Mouse (Mus musculus): ENCODE measurements around the gene Urah. TPM values are rescaled to one million over a fixed set of nuclear protein-coding genes. Genes with fewer than 3 reads are reported as not detected.
A peak's percentile ranks its signal among the peaks of the same experiment; 100 is the strongest.

Urah gene
- total RNA-seq, 2 experiments from 2014 or later = not detected

- peak within 1 kb of the TSS; percentile 99 for H3K27ac ChIP-seq
- DNase-seq = no peak
- peak within 1 kb of the TSS; percentile 96 for H3K4me3 ChIP-seq
- TF ChIP-seq CTCF (IDR thresholded peaks at IDR 0.05) = no peak
- intact Hi-C loops (cut with DNase I) = loop anchor here (2.0 kb wide), 2 partner anchors 23 to 45 kb away; partner anchors contain the start of gene Psmd13
Measured at GRCm38 (mm10) chr7:140857550-140858505, 23.0 kb downstream of the Urah start, which contains the start of gene Bet1l. Gene Bet1l, minus strand, starts transcription at chr7:140857577.

- H3K4me3 ChIP-seq = peak overlapping the region; percentile 96
- no peak for DNase-seq
- intact Hi-C loops (cut with DNase I) = no loop called here
- TF ChIP-seq CTCF (IDR thresholded peaks at IDR 0.05) = no peak
- H3K27ac ChIP-seq = no peak overlapping the region
Measured at GRCm38 (mm10) chr7:140858746-140859145, 23.9 kb downstream of the Urah start.

GRCm38 (mm10) chr7:140859997-140860396 is 25.2 kb downstream of the Urah start:
- peak; percentile 6 for DNase-seq
- Histone ChIP-seq H3K4me3 (no peak overlapping the region), H3K27ac (no peak overlapping the region)
- TF ChIP-seq CTCF (IDR thresholded peaks at IDR 0.05) = no peak
- intact Hi-C loops (cut with DNase I) = no loop called here

- no peak for DNase-seq
- H3K4me3 ChIP-seq = no peak overlapping the region
- intact Hi-C loops (cut with DNase I) = no loop called here
- TF ChIP-seq CTCF (IDR thresholded peaks at IDR 0.05) = no peak
- H3K27ac ChIP-seq = no peak overlapping the region
Measured at GRCm38 (mm10) chr7:140860728-140861127, 25.9 kb downstream of the Urah start.

- H3K4me3 ChIP-seq = no peak overlapping the region
- DNase-seq = no peak
- TF ChIP-seq CTCF (IDR thresholded peaks at IDR 0.05) = no peak
- H3K27ac ChIP-seq = no peak overlapping the region
- intact Hi-C loops (cut with DNase I) = no loop called here
Measured at GRCm38 (mm10) chr7:140864761-140865160, 29.9 kb downstream of the Urah start.

- no peak for TF ChIP-seq CTCF (IDR thresholded peaks at IDR 0.05)
- no peak overlapping the region for H3K27ac ChIP-seq
- intact Hi-C loops (cut with DNase I) = no loop called here
- no peak for DNase-seq
- no peak overlapping the region for H3K4me3 ChIP-seq
Measured at GRCm38 (mm10) chr7:140874224-140874623, 39.4 kb downstream of the Urah start.

GRCm38 (mm10) chr7:140877364-140877763 is 42.5 kb downstream of the Urah start:
- intact Hi-C loops (cut with DNase I) = no loop called here
- no peak for DNase-seq
- TF ChIP-seq CTCF (IDR thresholded peaks at IDR 0.05) = no peak
- Histone ChIP-seq H3K27ac (no peak overlapping the region), H3K4me3 (no peak overlapping the region)

- no peak for TF ChIP-seq CTCF (IDR thresholded peaks at IDR 0.05)
- intact Hi-C loops (cut with DNase I) = no loop called here
- no peak overlapping the region for H3K4me3 ChIP-seq
- no peak overlapping the region for H3K27ac ChIP-seq
- no peak for DNase-seq
Measured at GRCm38 (mm10) chr7:140879355-140879754, 44.5 kb downstream of the Urah start.

GRCm38 (mm10) chr7:140880419-140880818 is 45.6 kb downstream of the Urah start:
- H3K4me3 ChIP-seq = peak overlapping the region; percentile 82
- no peak for TF ChIP-seq CTCF (IDR thresholded peaks at IDR 0.05)
- intact Hi-C loops (cut with DNase I) = loop anchor here (2.0 kb wide), 2 partner anchors 22 to 24 kb away; partner anchors contain the start of genes Bet1l, Gm45785 and Ric8a

GRCm38 (mm10) chr7:140880865-140881515 is 46.2 kb downstream of the Urah start:
- no peak for TF ChIP-seq CTCF (IDR thresholded peaks at IDR 0.05)
- peak overlapping the region; percentile 82 for H3K4me3 ChIP-seq
- DNase-seq = no peak
- peak overlapping the region; percentile 89 for H3K27ac ChIP-seq
- intact Hi-C loops (cut with DNase I) = loop anchor here (2.0 kb wide), 2 partner anchors 22 to 24 kb away; partner anchors contain the start of genes Bet1l, Gm45785 and Ric8a

More at GRCm38 (mm10) chr7:140880419-140880818, 45.6 kb downstream of the Urah start:
- no peak for DNase-seq
- H3K27ac ChIP-seq = peak overlapping the region; percentile 89

GRCm38 (mm10) chr7:140881696-140882468 is 47.1 kb downstream of the Urah start, which contains the start of the genes Psmd13 and Sirt3:
Gene Psmd13, plus strand, starts transcription at chr7:140881968.
Gene Sirt3, minus strand, starts transcription at chr7:140882309.
- intact Hi-C loops (cut with DNase I) = loop anchor here (2.0 kb wide), 2 partner anchors 21 to 25 kb away; partner anchors contain the start of genes Bet1l, Gm45785 and Ric8a
- Histone ChIP-seq H3K27ac (peak within 1 kb of the TSS; percentile 89), H3K4me3 (peak within 1 kb of the TSS; percentile 82)
- TF ChIP-seq CTCF (IDR thresholded peaks at IDR 0.05) = no peak
- peak; percentile 96 for DNase-seq

GRCm38 (mm10) chr7:140882469-140882803 is 47.6 kb downstream of the Urah start:
- H3K4me3 ChIP-seq = peak overlapping the region; percentile 82
- peak overlapping the region; percentile 89 for H3K27ac ChIP-seq
- DNase-seq = no peak
- intact Hi-C loops (cut with DNase I) = no loop called here
- TF ChIP-seq CTCF (IDR thresholded peaks at IDR 0.05) = no peak

Other genes with a start within 250 kb of the Urah start
- not detected for gene Olfr46, start 233.7 kb upstream of the Urah start, total RNA-seq (2021)
- not detected for gene Olfr61, start 206.0 kb upstream of the Urah start, total RNA-seq (2021)
- not detected for gene Olfr53, start 188.6 kb upstream of the Urah start, total RNA-seq (2021)
- gene Olfr539, start 175.1 kb upstream of the Urah start, total RNA-seq (2021) = not detected
- not detected for gene Olfr45, start 153.1 kb upstream of the Urah start, total RNA-seq (2021)
- not detected for gene Olfr541, start 137.8 kb upstream of the Urah start, total RNA-seq (2021)
- gene Cyp2e1, start 71.3 kb upstream of the Urah start, total RNA-seq (2021) = 1 to 10 TPM; 2.6 to 8.8 TPM
- gene Syce1, start 47.2 kb upstream of the Urah start, total RNA-seq (2021) = not detected
- gene Zfp941, start 12.8 kb upstream of the Urah start, total RNA-seq (2021) = not detected
- gene Scgb1c1, start 10.5 kb downstream of the Urah start, total RNA-seq (2021) = not detected
- not detected for gene Odf3, start 12.8 kb downstream of the Urah start, total RNA-seq (2021)
- not detected for gene Gm45785, start 21.3 kb downstream of the Urah start, total RNA-seq (2021)
- gene Ric8a, start 21.9 kb downstream of the Urah start, total RNA-seq (2021) = 10 to 100 TPM; 12.7 TPM
- 1 to 10 TPM; 6.0 to 6.9 TPM for gene Bet1l, start 22.6 kb downstream of the Urah start, total RNA-seq (2021)
- 10 to 100 TPM; 84.5 to 89.3 TPM for gene Psmd13, start 47.0 kb downstream of the Urah start, total RNA-seq (2021)
- 10 to 100 TPM; 20.4 to 27.3 TPM for gene Sirt3, start 47.3 kb downstream of the Urah start, total RNA-seq (2021)
- 1,000 to 10,000 TPM; 2,055 to 2,295 TPM for gene Cox8b, start 65.4 kb downstream of the Urah start, total RNA-seq (2021)
- not detected for gene Nlrp6, start 85.9 kb downstream of the Urah start, total RNA-seq (2021)
- gene Pgghg, start 106.4 kb downstream of the Urah start, total RNA-seq (2021) = 1 to 10 TPM; 3.8 to 5.6 TPM
- under 1 TPM in 1 of 2 experiments, not detected in 1; 0.33 TPM for gene Ifitm5, start 115.3 kb downstream of the Urah start, total RNA-seq (2021)
- gene Gm45717, start 120.9 kb downstream of the Urah start, total RNA-seq (2021) = not detected
- gene Ifitm2, start 121.0 kb downstream of the Urah start, total RNA-seq (2021) = 10 to 100 TPM; 42.2 to 82.6 TPM
- 1 to 10 TPM in 1 of 2 experiments, under 1 TPM in 1; 0.69 to 1.4 TPM for gene Ifitm1, start 132.2 kb downstream of the Urah start, total RNA-seq (2021)
- gene Ifitm3, start 175.8 kb downstream of the Urah start, total RNA-seq (2021) = 10 to 100 TPM; 30.8 to 49.0 TPM
- not detected for gene Ifitm6, start 182.9 kb downstream of the Urah start, total RNA-seq (2021)
- not detected for gene Gm17387, start 194.1 kb downstream of the Urah start, total RNA-seq (2021)
- under 1 TPM; 0.17 to 0.18 TPM for gene B4galnt4, start 226.1 kb downstream of the Urah start, total RNA-seq (2021)
- not detected for gene Pkp3, start 243.2 kb downstream of the Urah start, total RNA-seq (2021)